Mouse (Mus musculus) gastrocnemius, postnatal 14 days (tissue): ENCODE measurements around the gene Bex2. TPM values are rescaled to one million over a fixed set of nuclear protein-coding genes. Genes with fewer than 3 reads are reported as not detected.

Source experiments
- total RNA-seq, 2 experiments: library from RNA; stranded (reverse); gene quantifications; 2 replicates each; pipeline ENCODE4 v1.2.3; 2021

The Bex2 gene
- total RNA-seq, 2 experiments from 2014 or later = 0.27 to 0.43 TPM

Other genes starting within 250 kb of the Bex2 start
- 1 to 10 TPM; 1.4 to 2.1 TPM for gene Gprasp2, start 229.2 kb downstream of the Bex2 start, total RNA-seq
- gene Arxes2, start 74.4 kb downstream of the Bex2 start, total RNA-seq = 1 to 10 TPM; 1.5 to 2.5 TPM
- gene Arxes1, start 34.9 kb downstream of the Bex2 start, total RNA-seq = 1 to 10 TPM in 1 of 2 experiments, under 1 TPM in 1; 0.33 to 1.0 TPM
- gene Nxf3, start 17.0 kb upstream of the Bex2 start, total RNA-seq = not detected
- gene Bex4, start 70.8 kb upstream of the Bex2 start, total RNA-seq = not detected
- gene Tceal8, start 104.1 kb upstream of the Bex2 start, total RNA-seq = 10 to 100 TPM; 29.8 to 32.9 TPM
- 10 to 100 TPM; 60.8 to 74.0 TPM for gene Tceal5, start 135.6 kb upstream of the Bex2 start, total RNA-seq
- gene Tceal7, start 146.5 kb upstream of the Bex2 start, total RNA-seq = 100 to 1,000 TPM; 288 to 478 TPM
- gene Bex1, start 147.3 kb upstream of the Bex2 start, total RNA-seq = 10 to 100 TPM; 12.0 to 17.3 TPM
- 10 to 100 TPM; 39.3 to 48.0 TPM for gene Tceal9, start 176.8 kb upstream of the Bex2 start, total RNA-seq
- 10 to 100 TPM; 10.1 to 15.4 TPM for gene Bex3, start 202.0 kb upstream of the Bex2 start, total RNA-seq